Mouse (Mus musculus) bone marrow, adult 2 months (tissue): ENCODE results near the gene H2-T24.

ENCODE experiments used
- CTCF ChIP-seq: fragments of 200-500 bp; IDR thresholded peaks from 2 replicates; pipeline ENCODE4 v1.5.1; 2011; ENCODE audit warnings: low read length, control low read depth; ENCODE audit not compliant: control insufficient read depth, insufficient read depth
- POLR2A ChIP-seq: fragments of 200-500 bp; IDR thresholded peaks from 2 replicates; pipeline ENCODE4 v1.6.1; 2011; ENCODE audit warnings: low read depth, mild to moderate bottlenecking, control low read depth, low read length, borderline replicate concordance; ENCODE audit not compliant: control insufficient read depth

DNA sequence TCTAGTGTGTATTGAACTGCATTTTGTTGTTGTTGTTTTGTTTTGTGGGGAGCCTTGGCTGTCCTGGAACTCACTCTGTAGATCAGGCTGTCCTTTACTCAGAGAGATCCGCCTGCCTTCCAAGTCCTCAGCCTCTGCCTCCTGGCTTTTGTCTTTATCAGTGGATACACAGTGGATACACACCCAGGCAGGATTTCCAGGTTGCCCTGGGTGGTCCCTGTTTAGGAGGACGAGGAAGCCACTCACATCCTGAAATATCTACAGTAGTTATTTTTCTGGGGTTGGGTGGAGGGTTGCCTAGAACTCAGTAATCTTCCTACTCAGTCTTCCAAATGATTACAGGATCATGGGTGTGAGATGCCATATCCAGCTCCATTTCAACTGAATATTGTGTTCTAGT lies 1.4 kb downstream of the H2-T24 start:
- TF ChIP-seq CTCF (no peak), POLR2A (no peak)
